Mouse (Mus musculus): Measurements from ENCODE around the gene Csrnp1. TPM values are rescaled to one million over a fixed set of nuclear protein-coding genes. Genes with fewer than 3 reads are reported as not detected.
A peak's percentile ranks its signal among the peaks of the same experiment; 100 is the strongest.

The Csrnp1 gene
- 5.6 and 7.1 TPM in 2 replicates for polyA plus RNA-seq (2015; fragmentation: Nextera tagmentation; extraction: Ambion mirVana)

GRCm38 (mm10) chr9:119984536-119985011 lies at the start of gene Csrnp1:
TSS of gene Csrnp1 (minus strand) at chr9:119984658.
- Histone ChIP-seq H3K36me3 (no peaks in the 10 kb centered on the region), H3K27ac (peak within 1 kb of the TSS; percentile 97), H3K27me3 (no peaks in the 10 kb centered on the region), H3K9ac (peak within 1 kb of the TSS; percentile 67), H3K4me1 (peaks cover 54% of the 10 kb centered on the region), H3K4me2 (peak within 1 kb of the TSS; percentile 97), H3K4me3 (replicated peaks) (peak within 1 kb of the TSS; percentile 71), H3K9me3 (replicated peaks) (no peaks in the 10 kb centered on the region)
- no peak for ATAC-seq (replicated peaks; ENCODE audit: low FRiP score)
- WGBS = 11% methylated on average over 14 of the region's 14 CpGs

- ATAC-seq (replicated peaks; ENCODE audit: low FRiP score) = no peak
- Histone ChIP-seq H3K4me2 (no peak overlapping the region), H3K4me3 (replicated peaks) (no peak overlapping the region)
Measured at GRCm38 (mm10) chr9:120032710-120033109, 48.3 kb upstream of the Csrnp1 start.

GRCm38 (mm10) chr9:120030421-120030820 lies 46.0 kb upstream of the Csrnp1 start:
- Histone ChIP-seq H3K4me1 (peaks cover 4% of the 10 kb centered on the region; the same call in 1 of the 2 replicates), H3K27ac (no peak overlapping the region), H3K27me3 (no peaks in the 10 kb centered on the region), H3K9me3 (replicated peaks) (no peaks in the 10 kb centered on the region), H3K9ac (no peak overlapping the region), H3K4me3 (replicated peaks) (no peak overlapping the region), H3K36me3 (no peaks in the 10 kb centered on the region), H3K4me2 (no peak overlapping the region)
- 87% methylated on average over 10 of the region's 10 CpGs for WGBS
- ATAC-seq (replicated peaks; ENCODE audit: low FRiP score) = no peak

More at GRCm38 (mm10) chr9:120032710-120033109, 48.3 kb upstream of the Csrnp1 start:
- 86% methylated on average over 6 of the region's 6 CpGs for whole genome bisulfite sequencing
- H3K9ac ChIP-seq = no peak overlapping the region
- H3K27me3 ChIP-seq = no peaks in the 10 kb centered on the region
- no peak overlapping the region for H3K27ac ChIP-seq
- H3K36me3 ChIP-seq = no peaks in the 10 kb centered on the region
- H3K9me3 ChIP-seq (replicated peaks) = no peaks in the 10 kb centered on the region
- no peaks in the 10 kb centered on the region for H3K4me1 ChIP-seq

GRCm38 (mm10) chr9:120029880-120030279 lies 45.4 kb upstream of the Csrnp1 start:
- Histone ChIP-seq H3K36me3 (no peaks in the 10 kb centered on the region), H3K9ac (no peak overlapping the region), H3K27ac (no peak overlapping the region), H3K4me2 (no peak overlapping the region), H3K4me1 (peaks cover 4% of the 10 kb centered on the region; the same call in 1 of the 2 replicates), H3K4me3 (replicated peaks) (no peak overlapping the region), H3K9me3 (replicated peaks) (no peaks in the 10 kb centered on the region), H3K27me3 (no peaks in the 10 kb centered on the region)
- ATAC-seq (replicated peaks; ENCODE audit: low FRiP score) = no peak
- WGBS = 91% methylated on average over 6 of the region's 6 CpGs

- H3K27me3 ChIP-seq = no peaks in the 10 kb centered on the region
- peaks cover 4% of the 10 kb centered on the region; the same call in 1 of the 2 replicates for H3K4me1 ChIP-seq
- 0 out of 2 replicates have a peak, but pooled peaks have one; percentile 58 for ATAC-seq (replicated peaks; ENCODE audit: low FRiP score)
- 24% methylated on average over 14 of the region's 14 CpGs for WGBS
- H3K9me3 ChIP-seq (replicated peaks) = no peaks in the 10 kb centered on the region
- no peak overlapping the region for H3K4me2 ChIP-seq
- no peak overlapping the region for H3K27ac ChIP-seq
- no peak overlapping the region for H3K9ac ChIP-seq
- H3K36me3 ChIP-seq = no peaks in the 10 kb centered on the region
- no peak overlapping the region for H3K4me3 ChIP-seq (replicated peaks)
Measured at GRCm38 (mm10) chr9:120027401-120028151, 43.1 kb upstream of the Csrnp1 start.

GRCm38 (mm10) chr9:120024625-120025024 lies 40.2 kb upstream of the Csrnp1 start:
- H3K27me3 ChIP-seq = no peaks in the 10 kb centered on the region
- ATAC-seq (replicated peaks; ENCODE audit: low FRiP score) = no peak
- H3K4me1 ChIP-seq = peaks cover 10% of the 10 kb centered on the region
- no peak overlapping the region for H3K27ac ChIP-seq
- H3K9ac ChIP-seq = no peak overlapping the region
- H3K4me2 ChIP-seq = no peak overlapping the region
- no peak overlapping the region for H3K4me3 ChIP-seq (replicated peaks)
- WGBS = 78% methylated on average over 5 of the region's 5 CpGs
- no peaks in the 10 kb centered on the region for H3K36me3 ChIP-seq
- no peaks in the 10 kb centered on the region for H3K9me3 ChIP-seq (replicated peaks)

- Histone ChIP-seq H3K36me3 (no peaks in the 10 kb centered on the region), H3K4me3 (replicated peaks) (no peak overlapping the region), H3K9ac (no peak overlapping the region), H3K4me1 (peaks cover 10% of the 10 kb centered on the region), H3K27me3 (no peaks in the 10 kb centered on the region), H3K4me2 (no peak overlapping the region), H3K9me3 (replicated peaks) (no peaks in the 10 kb centered on the region), H3K27ac (no peak overlapping the region)
- 82% methylated on average over 10 of the region's 10 CpGs for WGBS
- no peak for ATAC-seq (replicated peaks; ENCODE audit: low FRiP score)
Measured at GRCm38 (mm10) chr9:120024171-120024570, 39.7 kb upstream of the Csrnp1 start.

- H3K9me3 ChIP-seq (replicated peaks) = no peaks in the 10 kb centered on the region
- no peak within 1 kb of the TSS for H3K9ac ChIP-seq
- H3K4me3 ChIP-seq (replicated peaks) = no peak within 1 kb of the TSS
- no peak within 1 kb of the TSS for H3K4me2 ChIP-seq
- H3K4me1 ChIP-seq = peaks cover 10% of the 10 kb centered on the region
- WGBS = 83% methylated on average over 18 of the region's 18 CpGs
- H3K27me3 ChIP-seq = no peaks in the 10 kb centered on the region
- no peak within 1 kb of the TSS for H3K27ac ChIP-seq
- H3K36me3 ChIP-seq = no peaks in the 10 kb centered on the region
- no peak for ATAC-seq (replicated peaks; ENCODE audit: low FRiP score)
Measured at GRCm38 (mm10) chr9:120023086-120023811, 38.8 kb upstream of the Csrnp1 start, which contains the start of gene Xirp1. TSS of gene Xirp1 (minus strand) at chr9:120023598.

GRCm38 (mm10) chr9:120021164-120021563 lies 36.7 kb upstream of the Csrnp1 start:
- Histone ChIP-seq H3K9ac (no peak overlapping the region), H3K36me3 (no peaks in the 10 kb centered on the region), H3K27ac (no peak overlapping the region), H3K4me3 (replicated peaks) (no peak overlapping the region), H3K4me1 (peaks cover 13% of the 10 kb centered on the region; the same call in 1 of the 2 replicates), H3K4me2 (no peak overlapping the region), H3K9me3 (replicated peaks) (no peaks in the 10 kb centered on the region), H3K27me3 (no peaks in the 10 kb centered on the region)
- ATAC-seq (replicated peaks; ENCODE audit: low FRiP score) = no peak
- WGBS = 63% methylated on average over 5 of the region's 5 CpGs

GRCm38 (mm10) chr9:120020285-120020890 lies 35.9 kb upstream of the Csrnp1 start:
- no peak overlapping the region for H3K4me2 ChIP-seq
- H3K4me3 ChIP-seq (replicated peaks) = no peak overlapping the region
- H3K27me3 ChIP-seq = no peaks in the 10 kb centered on the region
- H3K36me3 ChIP-seq = no peaks in the 10 kb centered on the region
- 42% methylated on average over 7 of the region's 7 CpGs for WGBS
- H3K27ac ChIP-seq = 0 out of 2 replicates have a peak overlapping the region, but pooled peaks have one; percentile 32
- no peaks in the 10 kb centered on the region for H3K9me3 ChIP-seq (replicated peaks)
- peaks cover 13% of the 10 kb centered on the region; the same call in 1 of the 2 replicates for H3K4me1 ChIP-seq
- no peak overlapping the region for H3K9ac ChIP-seq
- no peak for ATAC-seq (replicated peaks; ENCODE audit: low FRiP score)

- no peak for ATAC-seq (replicated peaks; ENCODE audit: low FRiP score)
- Histone ChIP-seq H3K27me3 (peaks cover 9% of the 10 kb centered on the region; the same call in 1 of the 2 replicates), H3K9me3 (replicated peaks) (no peaks in the 10 kb centered on the region), H3K36me3 (no peaks in the 10 kb centered on the region), H3K4me2 (no peak overlapping the region), H3K4me3 (replicated peaks) (no peak overlapping the region), H3K9ac (no peak overlapping the region), H3K27ac (no peak overlapping the region), H3K4me1 (peaks cover 13% of the 10 kb centered on the region; the same call in 1 of the 2 replicates)
- WGBS = 48% methylated on average over 10 of the region's 10 CpGs
Measured at GRCm38 (mm10) chr9:120016956-120017355, 32.5 kb upstream of the Csrnp1 start.
